Mouse (Mus musculus) spleen, adult 2 months (tissue): ENCODE data around the gene Prkce.

Source experiments
- CTCF ChIP-seq: fragments of 200-500 bp; IDR thresholded peaks from 2 replicates; pipeline ENCODE4 v1.5.1; 2011; ENCODE audit warnings: mild to moderate bottlenecking, inconsistent platforms; ENCODE audit not compliant: insufficient read depth, insufficient read length, insufficient replicate concordance; ENCODE audit errors: extremely low read depth
- POLR2A ChIP-seq: fragments of 200-500 bp; IDR thresholded peaks from 2 replicates; pipeline ENCODE4 v1.6.1; 2011; ENCODE audit warnings: low read depth, low read length, inconsistent platforms

GRCm38 (mm10) chr17:86497302-86497701 is 329.7 kb downstream of the Prkce start:
- TF ChIP-seq CTCF (no peak), POLR2A (no peak)
